Mouse (Mus musculus): ENCODE results near the gene Dnajc11.

The Dnajc11 gene

DNA sequence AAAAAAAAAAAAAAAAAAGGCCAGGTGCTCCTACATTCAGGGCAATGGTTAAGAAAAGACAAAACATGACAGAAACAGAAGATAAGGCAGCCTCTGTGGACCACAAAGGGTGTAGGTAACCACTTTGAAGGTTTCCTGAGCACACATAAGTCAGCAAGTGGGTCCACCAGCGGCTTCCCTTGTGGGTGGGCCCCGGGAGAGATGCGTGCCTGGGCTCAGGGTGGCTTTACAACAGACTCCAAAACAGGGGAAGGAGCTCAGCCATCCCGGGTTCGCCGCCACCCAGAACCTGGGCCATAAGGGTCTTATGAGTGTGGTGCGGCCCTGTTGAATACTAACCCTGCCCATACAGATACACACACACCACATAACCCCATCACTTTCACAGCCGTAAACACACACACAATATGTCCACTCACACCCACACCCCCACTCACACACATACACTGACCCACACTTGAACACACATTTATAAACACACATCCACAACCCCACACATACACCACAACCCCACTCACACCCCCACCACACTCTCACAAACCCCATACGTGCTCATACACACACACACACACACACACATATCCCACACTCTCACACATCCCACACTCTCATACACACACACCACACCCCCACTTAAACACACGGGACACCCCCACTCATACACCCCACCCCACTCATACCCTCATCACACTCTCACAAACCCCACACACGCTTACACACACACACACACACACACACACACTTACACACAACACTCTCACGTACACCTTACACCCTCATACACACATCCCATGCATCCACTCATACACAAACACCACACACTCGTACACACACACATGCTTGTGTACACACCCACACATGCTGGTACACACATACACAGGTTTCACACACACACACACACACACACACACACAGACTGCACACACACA, 651 bp upstream of the Dnajc11 start:
- CTCF ChIA-PET = interaction anchor here (0.7 kb wide), 1 partner anchor 17 kb away, joined by 14 read pairs; no protein-coding TSS in a partner anchor

DNA sequence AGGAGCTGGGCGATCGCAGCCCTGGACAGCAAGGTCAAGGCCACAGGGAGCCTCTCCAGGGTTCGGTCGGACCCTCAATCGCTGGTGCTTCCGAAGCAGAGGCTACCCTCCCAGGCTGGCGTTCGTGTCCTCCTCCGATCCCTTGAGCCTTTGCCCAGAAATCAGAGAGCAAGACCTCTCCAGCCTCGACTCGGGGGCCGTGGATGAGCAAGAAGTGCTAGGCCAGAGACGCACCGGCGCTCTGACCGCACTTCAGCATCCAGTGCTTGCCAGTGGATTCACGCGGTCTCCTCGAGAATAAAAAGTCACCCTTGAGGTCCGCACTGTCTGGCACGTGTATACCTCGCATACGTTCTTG, 703 bp downstream of the Dnajc11 start:
- CTCF ChIA-PET = interaction anchor here (0.6 kb wide), 1 partner anchor 148 kb away, joined by 3 read pairs; no protein-coding TSS in a partner anchor

DNA sequence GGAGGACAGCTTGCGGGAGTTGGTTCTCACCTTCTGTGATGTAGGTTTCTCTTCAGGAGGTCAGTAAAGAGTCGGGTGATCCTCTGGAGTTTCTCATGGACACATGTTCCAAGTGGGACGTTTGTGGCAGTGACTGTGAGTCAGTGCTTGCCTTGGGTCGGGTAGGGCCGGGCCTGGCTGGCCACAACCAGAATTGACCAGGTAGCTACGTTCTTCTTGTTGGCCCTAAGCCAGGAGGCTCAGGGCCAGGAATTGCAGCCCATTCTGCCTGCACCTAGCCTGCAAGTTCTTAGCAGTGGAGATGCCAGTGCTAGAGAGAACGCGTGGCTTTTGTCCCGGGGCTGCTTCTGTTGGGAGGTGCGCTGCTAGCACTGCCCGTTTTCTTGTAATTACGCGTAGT, 4.0 kb downstream of the Dnajc11 start:
- CTCF ChIA-PET = no interaction called here

DNA sequence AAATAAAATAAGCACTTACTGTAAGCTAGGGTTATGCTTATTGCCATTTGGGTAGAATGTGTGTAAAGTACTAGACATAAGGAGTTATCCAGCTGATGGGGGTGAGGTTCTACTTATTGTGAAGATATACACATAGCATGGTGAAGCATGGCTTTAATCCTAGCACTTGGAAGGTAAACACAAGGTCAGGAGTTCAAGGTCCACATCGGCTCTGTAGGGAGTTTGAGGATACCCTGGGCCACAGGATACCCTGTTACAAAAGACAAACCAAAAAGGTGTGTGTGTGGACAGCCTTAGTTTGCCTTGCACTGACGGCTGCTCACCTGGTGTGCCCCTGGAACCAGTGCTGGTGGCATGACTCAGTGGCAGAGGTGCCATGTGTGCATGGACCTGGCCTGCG, 4.6 kb downstream of the Dnajc11 start:
- CTCF ChIA-PET = no interaction called here

DNA sequence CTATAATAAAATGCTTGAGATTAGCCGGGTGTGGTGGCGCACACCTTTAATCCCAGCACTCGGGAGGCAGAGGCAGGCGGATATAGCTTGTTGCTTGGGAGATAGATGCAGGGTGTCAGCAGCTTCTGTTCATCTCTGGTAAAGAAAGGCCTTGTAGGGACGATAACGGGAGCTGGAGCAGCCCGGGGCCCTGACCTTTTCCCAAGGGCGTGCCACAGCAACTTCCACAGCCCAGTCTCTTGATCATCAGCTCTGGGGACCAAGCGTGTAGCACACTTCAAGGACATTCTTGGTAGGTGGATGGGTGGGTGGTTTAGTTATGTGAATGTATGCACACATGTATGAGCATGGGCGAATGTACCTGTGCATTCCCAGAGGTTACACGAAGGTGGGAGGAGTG, 12.7 kb downstream of the Dnajc11 start:
- CTCF ChIA-PET = interaction anchor here (0.6 kb wide), 1 partner anchor 153 kb away, joined by 4 read pairs; no protein-coding TSS in a partner anchor

DNA sequence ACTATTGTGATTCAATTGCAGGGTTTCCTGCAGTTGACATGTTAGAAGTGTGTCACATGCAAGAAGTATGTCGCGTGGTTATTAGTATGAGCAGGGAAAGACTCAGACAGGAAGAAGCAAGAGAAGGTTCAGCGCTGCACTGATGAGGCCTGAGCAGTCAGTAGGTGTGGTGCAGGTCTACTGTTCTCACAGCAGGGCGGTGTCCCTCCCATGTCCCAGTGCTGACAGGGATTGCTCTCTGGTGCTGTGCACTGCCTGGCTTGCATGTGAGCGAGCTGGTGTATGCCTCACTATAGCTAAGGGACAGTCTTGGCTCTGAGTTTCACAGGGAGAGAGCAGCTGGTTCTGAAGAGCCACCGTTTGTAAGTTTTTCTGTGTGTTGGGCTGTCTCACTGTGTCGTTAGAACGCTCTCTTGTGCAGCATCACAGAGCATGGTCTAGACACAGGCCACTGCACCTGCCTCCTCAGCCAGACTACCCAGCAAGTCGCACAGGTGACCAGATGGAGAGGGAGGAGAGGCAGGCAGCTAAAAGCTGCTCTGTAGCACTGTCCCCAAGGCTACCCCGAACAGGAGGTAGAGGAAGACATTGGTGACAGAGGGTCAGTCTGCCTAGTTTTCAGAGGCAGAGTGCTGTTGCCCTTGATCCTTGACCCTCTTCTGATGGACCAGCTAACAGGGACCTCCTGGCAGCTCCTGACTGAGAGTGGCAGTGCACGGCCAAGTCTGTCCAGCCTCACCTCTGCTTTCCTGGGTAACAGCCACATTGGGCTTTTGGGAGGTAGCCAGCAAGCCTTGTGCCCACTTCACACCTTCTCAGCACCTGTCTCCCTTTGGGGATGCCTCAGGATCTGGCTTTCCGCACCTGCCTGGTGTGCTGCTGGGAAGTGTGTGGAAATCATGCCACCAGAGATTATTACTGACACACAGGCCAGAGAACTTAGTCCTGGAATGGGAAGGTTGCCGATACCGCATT, 15.3 kb downstream of the Dnajc11 start:
- CTCF ChIA-PET = no interaction called here

DNA sequence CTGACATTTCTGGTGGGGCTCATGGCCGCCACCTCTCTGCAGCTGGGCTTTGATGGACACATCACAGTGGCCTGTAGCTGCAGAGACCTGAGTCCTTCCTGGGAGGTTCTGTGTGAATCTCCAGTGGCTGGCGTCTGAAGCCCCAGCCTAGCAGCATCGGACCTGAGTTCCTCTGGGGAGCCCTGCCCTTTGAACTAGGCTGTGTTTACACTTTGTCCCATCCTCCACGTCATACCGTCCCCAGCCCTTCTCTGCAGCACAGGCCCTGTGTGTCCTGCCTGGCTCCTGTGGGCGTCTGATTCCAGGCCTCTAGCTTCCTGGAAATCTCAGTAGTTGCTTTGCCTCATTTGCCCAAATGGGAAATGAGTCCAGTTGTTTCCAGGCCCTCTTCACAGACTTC, 19.7 kb downstream of the Dnajc11 start:
- CTCF ChIA-PET = interaction anchor here (0.6 kb wide), 1 partner anchor 34 kb away, joined by 12 read pairs; no protein-coding TSS in a partner anchor

DNA sequence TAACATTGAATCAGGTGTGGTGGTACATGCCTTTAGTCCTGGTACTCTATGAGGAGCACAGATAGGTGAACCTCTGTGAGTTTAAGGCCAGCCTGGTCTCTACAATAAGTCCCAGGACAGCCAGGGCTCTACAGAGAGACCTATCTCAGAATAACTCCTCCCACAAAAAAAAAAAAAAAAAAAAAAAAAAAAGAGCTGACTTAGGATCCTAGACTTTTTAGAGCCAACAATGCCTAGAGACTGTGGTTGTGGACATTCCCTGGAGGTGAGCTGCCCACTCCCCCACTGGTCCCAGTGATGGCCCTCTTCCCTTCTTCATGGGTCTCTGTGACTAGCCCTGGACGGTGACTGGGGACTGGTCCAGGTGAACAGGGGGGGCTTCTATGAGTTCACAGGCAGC, 22.3 kb downstream of the Dnajc11 start:
- CTCF ChIA-PET = interaction anchor here (0.6 kb wide), 1 partner anchor 1672 kb away, joined by 13 read pairs; no protein-coding TSS in a partner anchor

DNA sequence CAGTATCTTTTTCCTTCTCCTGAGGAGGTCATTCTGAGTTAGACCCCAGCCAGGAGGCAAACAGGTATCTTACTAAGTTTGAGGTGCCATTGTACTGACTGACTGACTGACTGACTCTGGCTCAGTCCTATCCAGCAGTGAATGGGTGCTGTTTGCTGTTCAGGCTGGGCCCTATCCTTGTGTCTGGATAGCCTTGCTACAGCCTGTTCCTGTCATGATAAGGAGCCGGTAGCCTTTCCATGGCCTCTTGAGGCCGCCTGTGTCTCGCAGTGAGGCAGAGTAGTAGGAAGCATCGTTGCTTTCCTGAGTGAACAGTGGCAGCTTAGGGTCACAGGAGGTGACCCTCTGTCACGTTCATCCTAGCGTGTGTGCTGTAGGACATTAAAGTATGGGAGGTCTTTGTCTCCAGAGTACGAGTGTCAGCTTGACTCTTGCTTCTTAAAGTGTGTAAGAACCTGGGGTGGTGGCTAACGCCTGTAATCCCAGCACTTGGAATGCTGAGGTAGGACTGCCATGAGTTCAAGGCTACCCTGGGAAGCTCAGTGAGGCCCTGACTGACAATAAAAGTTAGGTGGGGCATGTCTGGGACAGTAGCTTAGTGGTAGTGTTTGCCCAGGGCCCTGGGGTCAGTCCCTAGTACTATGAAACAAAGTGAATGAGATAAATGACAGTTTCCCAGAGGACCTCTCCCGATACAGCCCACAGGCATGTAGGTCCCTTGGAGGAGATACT, 24.3 kb downstream of the Dnajc11 start:
- CTCF ChIA-PET = no interaction called here

DNA sequence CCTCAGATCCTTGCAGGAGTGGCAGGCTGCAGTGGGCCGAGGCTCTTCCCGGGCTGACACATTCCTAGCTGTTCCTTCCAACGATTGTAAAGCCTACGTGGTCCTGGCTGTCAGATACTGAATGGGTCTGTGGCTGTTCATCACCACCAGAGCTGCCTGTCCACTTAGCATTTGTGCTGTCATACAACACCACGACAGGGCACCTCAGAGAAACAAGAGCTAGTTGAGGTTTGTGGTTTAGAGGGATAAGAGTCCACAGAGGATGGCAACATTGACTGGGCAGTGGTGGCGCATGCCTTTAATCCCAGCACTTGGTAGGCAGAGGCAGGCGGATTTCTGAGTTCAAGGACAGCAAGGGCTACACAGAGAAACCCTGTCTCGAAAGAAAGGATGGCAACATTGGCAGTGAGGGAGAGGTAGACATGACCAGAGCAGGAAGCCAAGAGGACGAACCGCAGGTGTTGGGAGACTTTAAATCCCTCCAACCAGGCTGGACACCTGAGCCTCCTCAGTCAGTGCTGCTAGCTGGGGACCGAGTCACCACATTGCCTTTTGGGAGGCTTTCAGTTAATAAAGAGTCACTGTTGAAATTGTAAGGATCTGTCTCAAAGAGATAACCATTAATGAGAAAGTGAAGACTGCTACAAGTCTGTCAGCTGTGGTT, 26.5 kb downstream of the Dnajc11 start:
- CTCF ChIA-PET = no interaction called here

DNA sequence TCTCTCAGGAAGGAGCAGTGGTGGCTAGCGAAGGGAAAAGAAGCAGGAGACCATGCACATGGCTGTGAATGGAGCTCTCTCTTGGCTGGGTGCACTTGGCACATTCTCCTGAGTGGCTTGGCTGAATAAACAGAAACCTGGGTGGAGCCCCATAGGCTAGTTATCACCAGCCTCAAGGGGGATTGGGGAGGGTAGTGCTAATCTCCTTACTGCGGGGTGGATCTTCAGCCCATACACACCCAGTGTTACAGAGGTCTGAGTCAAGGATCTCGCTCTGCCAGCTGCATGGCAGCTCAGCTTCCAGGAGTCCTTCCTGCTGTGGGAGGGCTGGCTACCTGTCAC, 27.0 kb downstream of the Dnajc11 start:
- CTCF ChIA-PET = no interaction called here

DNA sequence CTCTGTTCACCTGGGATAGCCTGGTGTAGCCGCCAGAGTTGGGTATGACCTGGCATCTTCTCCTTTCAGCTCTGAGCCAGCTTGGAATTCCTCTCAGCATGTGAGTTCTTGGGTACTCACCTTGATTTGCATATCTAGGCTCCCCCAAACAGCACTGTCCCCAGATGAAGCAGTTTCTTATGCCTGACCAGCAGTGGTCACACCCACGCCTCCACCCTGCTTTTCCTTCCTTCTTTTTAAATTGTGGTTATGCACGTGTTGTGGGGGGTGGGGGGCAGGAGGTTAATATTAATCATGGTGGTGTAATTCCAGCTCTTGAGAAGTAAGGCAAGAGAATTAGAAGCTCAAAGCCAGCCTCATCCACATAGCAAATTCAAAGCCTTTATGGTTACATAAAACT, 29.3 kb downstream of the Dnajc11 start:
- CTCF ChIA-PET = no interaction called here

DNA sequence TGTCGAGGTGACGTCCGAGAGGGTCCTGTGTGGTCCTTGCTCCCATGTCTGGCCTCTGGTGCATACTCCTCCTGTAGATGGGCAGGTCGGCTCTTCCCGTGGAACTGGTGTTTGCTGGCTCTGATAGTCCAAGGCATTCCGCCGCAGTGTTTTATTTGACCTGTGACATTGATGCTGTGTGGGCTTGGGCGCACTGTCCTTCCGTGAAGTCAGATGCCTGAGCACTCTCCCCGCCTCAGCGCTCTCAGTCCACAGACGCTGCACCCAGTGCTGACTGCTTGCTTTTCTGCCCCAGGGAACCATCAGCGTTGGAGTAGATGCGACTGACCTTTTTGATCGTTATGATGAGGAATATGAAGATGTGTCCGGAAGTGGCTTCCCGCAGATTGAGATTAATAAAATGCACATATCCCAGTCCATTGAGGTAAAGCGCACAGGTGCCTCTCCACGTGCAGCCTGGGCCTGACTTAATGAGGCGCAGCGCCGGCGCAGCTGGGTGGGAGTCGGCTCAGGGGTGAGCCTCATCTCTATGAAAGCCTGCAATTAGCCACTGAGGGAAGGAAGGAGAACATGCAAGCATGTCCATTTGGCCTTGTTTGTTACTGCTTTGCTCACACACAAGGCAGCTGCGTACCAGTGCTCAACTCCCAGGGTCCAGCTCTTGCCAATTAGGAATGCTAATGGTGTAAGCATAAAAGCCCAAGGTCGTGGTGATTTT, 34.9 kb downstream of the Dnajc11 start:
- CTCF ChIA-PET = interaction anchor here (0.6 kb wide), 1 partner anchor 41 kb away, joined by 3 read pairs; no protein-coding TSS in a partner anchor

DNA sequence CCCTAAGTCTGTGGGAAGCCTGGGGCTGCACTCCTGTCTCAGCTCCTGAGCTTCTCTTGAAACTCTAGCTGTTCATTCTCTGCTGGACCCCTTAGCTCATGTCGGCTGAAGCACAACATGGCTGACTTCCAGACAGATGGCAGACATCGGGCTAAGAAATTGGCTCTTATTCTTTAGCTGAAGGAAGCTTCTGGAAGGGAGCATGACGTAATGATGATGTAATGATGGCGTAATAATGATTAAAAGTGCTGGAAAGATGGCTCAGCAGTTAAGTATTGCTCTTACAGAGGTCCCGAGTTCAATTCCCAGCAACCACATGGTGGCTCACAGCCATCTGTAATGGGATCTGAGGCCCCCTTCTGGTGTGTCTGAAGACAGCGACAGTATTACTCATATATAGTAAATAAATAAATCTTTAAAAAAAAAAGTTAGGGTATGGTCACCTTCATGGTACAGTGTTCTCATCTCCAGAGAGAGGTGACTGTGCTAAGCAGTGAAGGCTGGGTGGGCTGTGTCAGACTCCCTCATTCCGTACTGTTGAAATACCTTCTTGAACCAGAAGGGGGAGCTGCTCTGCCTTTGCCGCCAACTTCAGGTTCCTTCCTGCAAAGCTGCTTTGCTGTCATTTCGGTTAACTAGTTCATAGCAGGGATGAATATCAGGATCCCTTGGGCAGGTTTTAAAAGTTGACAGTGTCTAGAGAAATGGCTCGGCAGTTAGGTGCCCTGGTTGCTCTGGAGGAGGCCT, 38.9 kb downstream of the Dnajc11 start:
- CTCF ChIA-PET = no interaction called here

DNA sequence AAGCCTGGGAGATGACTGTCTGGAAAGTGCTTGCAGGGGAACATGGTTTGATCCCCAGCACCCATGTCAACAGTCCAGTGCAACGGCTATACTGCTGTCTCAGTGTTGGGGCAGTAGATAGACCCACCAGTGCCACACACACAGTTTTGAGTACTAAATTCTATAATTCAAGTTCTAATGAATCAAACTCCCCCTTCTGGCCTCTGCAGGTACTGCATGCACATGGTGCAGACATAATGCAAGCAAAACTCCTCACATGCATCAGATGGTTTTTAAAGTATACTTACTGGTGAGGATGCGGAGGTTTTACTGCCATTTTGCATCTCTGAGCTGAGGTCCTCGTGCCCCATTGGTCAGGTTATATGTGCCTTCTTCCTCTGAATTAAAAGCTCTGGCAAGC, 42.0 kb downstream of the Dnajc11 start:
- CTCF ChIA-PET = no interaction called here

DNA sequence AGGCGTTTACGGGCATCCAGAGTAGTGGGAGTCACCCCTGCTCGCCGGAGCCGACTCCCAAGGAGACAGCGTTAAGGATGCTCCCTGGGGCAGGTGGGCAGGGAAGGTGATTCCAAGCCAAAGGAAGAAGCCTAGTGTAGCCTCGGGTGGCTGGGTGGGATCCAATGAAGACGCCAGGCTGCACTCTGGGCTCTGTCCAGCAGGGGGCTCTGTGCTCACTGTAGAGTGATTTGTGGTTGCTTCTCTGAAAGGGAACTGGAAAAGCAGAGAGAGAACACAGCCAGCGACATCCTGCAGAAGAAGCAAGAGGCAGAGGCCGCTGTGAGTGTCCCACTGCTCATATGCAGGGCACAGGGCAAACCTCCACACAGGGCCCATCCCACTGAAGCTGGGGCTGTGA, 44.3 kb downstream of the Dnajc11 start:
- CTCF ChIA-PET = no interaction called here

DNA sequence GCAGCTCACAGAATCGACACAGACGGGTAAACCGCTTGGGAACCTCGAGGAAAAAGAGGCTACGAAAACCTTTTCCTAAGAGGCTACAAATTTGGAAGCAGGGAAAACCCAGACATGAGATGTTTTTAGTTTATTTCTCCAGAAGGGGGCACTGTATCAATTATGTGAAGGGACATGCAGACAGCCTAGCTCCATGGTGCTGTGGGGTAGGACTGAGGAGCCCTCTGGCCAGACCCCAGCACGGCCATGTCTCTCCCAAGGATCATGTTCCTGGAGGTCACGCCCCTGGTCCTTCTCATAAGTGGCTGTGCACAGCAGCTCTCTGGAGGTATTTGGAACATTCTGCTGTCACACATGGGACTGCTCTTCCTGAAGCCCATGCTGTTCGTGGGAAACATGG, 47.2 kb downstream of the Dnajc11 start:
- CTCF ChIA-PET = interaction anchor here (0.6 to 1.5 kb wide), 6 partner anchors 8 to 203 kb away, joined by 3 to 9 read pairs (median 4); partner anchors contain the start of gene Thap3

DNA sequence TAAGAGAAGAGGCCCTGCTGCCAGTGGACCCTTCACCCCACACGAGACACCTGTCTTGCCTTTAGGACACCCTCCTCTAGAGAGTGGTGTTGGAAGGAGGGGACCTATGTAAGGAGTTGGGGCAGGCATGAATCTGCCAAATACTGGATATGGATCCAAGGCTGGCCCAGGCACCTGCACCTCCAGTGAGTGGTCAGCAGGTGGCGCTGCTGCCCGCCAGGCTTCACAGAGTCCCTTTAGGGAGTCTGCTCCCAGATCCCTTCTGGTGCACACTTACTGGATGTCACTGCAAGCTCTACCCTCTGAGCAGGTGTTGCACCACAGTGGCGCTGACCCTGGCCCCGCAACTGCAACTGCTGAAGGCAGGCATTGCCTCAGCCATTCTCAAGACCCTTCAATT, 47.9 kb downstream of the Dnajc11 start:
- CTCF ChIA-PET = interaction anchor here (0.9 to 1.5 kb wide), 2 partner anchors 45 to 114 kb away, joined by 3 to 4 read pairs; no protein-coding TSS in a partner anchor

DNA sequence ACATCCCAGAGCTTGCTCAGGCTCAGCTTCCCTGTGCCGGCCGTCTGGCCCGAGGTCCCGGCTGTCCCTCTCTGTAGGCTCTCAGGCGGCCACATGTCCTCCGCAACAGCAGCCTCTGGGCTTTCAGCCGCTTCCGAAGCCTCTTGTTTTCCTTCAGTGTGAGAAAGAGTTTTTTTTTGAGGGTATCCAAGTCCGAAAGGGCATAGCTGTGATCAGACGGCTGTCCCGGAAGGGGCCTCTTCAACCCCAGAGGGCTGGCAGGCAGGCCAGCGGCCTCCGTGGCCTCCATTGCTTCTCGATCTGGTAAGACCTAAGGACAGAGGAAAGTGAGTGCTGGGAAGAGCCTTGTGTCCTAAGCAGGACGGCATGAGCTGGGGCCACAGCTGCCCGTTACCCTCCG, 49.6 kb downstream of the Dnajc11 start:
- CTCF ChIA-PET = no interaction called here

DNA sequence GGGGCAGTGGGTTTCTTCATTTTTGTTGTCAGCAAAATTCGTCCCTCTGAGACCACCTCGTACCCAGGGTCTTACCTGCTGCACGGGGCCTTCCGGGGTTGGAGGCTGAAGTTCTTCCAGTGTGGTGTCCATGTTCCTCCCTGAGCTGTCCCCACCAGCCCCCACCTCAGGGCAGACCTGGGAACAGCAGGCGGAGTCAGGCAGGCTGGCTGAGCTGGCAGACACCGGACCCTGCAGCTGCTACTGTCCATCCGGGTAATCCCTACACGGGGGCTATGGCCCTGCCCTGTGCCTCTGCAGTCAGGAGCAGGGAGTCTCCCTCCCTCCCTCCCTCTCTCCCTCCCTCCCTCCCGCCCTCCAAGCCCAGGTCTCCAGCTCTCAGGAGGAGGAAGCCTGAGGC, 50.1 kb downstream of the Dnajc11 start:
- CTCF ChIA-PET = no interaction called here

Data from spleen, embryonic (tissue).